Mouse (Mus musculus) liver, embryonic 14.5 days (tissue): ENCODE data around the gene Cdc34.

Experiments
- CTCF ChIP-seq: IDR thresholded peaks from 2 replicates; pipeline ENCODE4 v1.5.1; 2016; ENCODE audit warnings: antibody characterized with exemption, low read depth, control low read depth
- EP300 ChIP-seq: IDR thresholded peaks from 2 replicates; pipeline ENCODE4 v1.6.1; 2016; ENCODE audit warnings: antibody characterized with exemption, low read depth

DNA sequence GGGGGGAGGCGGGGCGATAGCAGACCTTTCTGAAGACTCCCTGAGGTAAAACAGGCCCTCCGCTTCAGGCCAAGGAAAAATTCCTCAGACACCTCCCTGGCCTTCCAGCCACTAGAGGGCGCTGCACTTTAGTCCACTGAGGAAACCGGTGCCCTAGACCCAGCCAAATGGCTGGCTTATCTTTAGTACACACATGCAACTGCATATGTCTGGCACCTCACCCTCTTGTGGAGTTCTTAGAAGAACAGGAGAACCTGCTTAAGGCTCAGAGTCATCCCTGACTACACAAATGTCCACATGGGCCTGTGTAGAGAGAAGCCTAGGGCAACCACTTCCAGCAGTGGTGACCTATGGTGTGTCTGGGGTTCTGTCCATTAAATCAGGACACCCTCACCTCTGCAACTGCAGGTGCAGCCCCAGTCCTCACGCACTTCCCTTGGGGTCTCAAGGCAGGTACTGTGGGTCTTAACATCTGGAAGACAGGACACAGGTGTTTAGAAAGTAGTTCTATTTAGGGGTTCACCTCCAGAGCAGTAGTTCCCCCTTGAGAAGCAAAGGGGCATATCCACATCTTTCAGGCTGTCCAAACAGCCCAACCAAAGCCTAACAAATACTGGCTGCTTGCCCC is 30.6 kb downstream of the Cdc34 start:
- peak; percentile 95 for TF ChIP-seq CTCF
- TF ChIP-seq EP300 = peak; percentile 90
